8 mouse cellular contexts compared by ENCODE assay signal in genomic region chr16:20098375-20098727, GRCm38 (mm10). TPM values are rescaled to one million over a fixed set of nuclear protein-coding genes. Genes with fewer than 3 reads are reported as not detected.
A peak's percentile ranks its signal among the peaks of the same experiment; 100 is the strongest.
DNase-seq lines count a peak whose midpoint lies in the region; ATAC-seq and TF ChIP-seq lines count a peak whose summit lies in the region.

No protein-coding gene starts in this region.

- no peaks in the 10 kb centered on the region; the same call in 1 of the 2 replicates for H3K4me1 ChIP-seq in testis, adult 2 months (ENCODE audit: control insufficient read depth, insufficient read depth, low read length)
- peaks cover 5% of the 10 kb centered on the region for H3K4me1 ChIP-seq in liver, embryonic 12.5 days
- no peaks in the 10 kb centered on the region for H3K4me1 ChIP-seq in stomach, postnatal 0 days (replicated peaks; ENCODE audit: control insufficient read depth, insufficient read depth)

- no peak for TF ChIP-seq EP300 in stomach, postnatal 0 days (optimal IDR thresholded peaks at IDR 0.05)

- TF ChIP-seq CTCF in gastrocnemius, adult 2 months (IDR thresholded peaks at IDR 0.05), result no peak
- no peak for TF ChIP-seq CTCF in testis, adult 2 months (IDR thresholded peaks at IDR 0.05; ENCODE audit: control insufficient read depth, insufficient read depth, insufficient replicate concordance, low read depth, low read length)
- TF ChIP-seq CTCF in stomach, postnatal 0 days (IDR thresholded peaks at IDR 0.05; ENCODE audit: low read depth), result no peak

- H3K36me3 ChIP-seq in testis, adult 2 months (ENCODE audit: control insufficient read depth, insufficient read depth, low read length), result no peaks in the 10 kb centered on the region
- peaks cover 3% of the 10 kb centered on the region for H3K36me3 ChIP-seq in liver, embryonic 12.5 days
- peaks cover under 1% of the 10 kb centered on the region; the same call in 1 of the 2 replicates for H3K36me3 ChIP-seq in stomach, postnatal 0 days (ENCODE audit: control insufficient read depth, insufficient read depth, low read length)

- no peaks in the 10 kb centered on the region for H3K27me3 ChIP-seq in testis, adult 2 months (ENCODE audit: control insufficient read depth, insufficient read depth, low read length)
- no peaks in the 10 kb centered on the region for H3K27me3 ChIP-seq in liver, embryonic 12.5 days (replicated peaks)
- H3K27me3 ChIP-seq in stomach, postnatal 0 days (ENCODE audit: control insufficient read depth, insufficient read depth, low read length), result no peaks in the 10 kb centered on the region

- H3K9me3 ChIP-seq in liver, embryonic 12.5 days (replicated peaks), result peaks cover 3% of the 10 kb centered on the region; the same call in 1 of the 2 replicates
- 0 out of 2 replicates have a peak, but pooled peaks cover 3% of the 10 kb centered on the region for H3K9me3 ChIP-seq in stomach, postnatal 0 days (ENCODE audit: control insufficient read depth, low read length)

- peak overlapping the region; percentile 81 for H3K4me3 ChIP-seq in gastrocnemius, adult 2 months
- H3K4me3 ChIP-seq in testis, adult 2 months (ENCODE audit: control insufficient read depth, low read depth, low read length), result peak overlapping the region; percentile 79
- peak overlapping the region; percentile 81 for H3K4me3 ChIP-seq in liver, embryonic 12.5 days
- peak overlapping the region; percentile 97 for H3K4me3 ChIP-seq in stomach, postnatal 0 days (ENCODE audit: low read depth, low read length)

- DNase-seq in gastrocnemius, adult 2 months, result no peak
- DNase-seq in gastrocnemius, postnatal 36 days, result no peak
- DNase-seq in testis, postnatal 14 days (ENCODE audit: low spot score), result no peak
- DNase-seq in stomach, postnatal 0 days (ENCODE audit: low spot score), result no peak
- no peak for DNase-seq in adrenal gland, postnatal 36 days
- no peak for DNase-seq in left cerebral cortex, adult 11 months (ENCODE audit: low spot score)

- H3K9ac ChIP-seq in liver, embryonic 12.5 days, result peak overlapping the region; percentile 75
- peak overlapping the region; percentile 98 for H3K9ac ChIP-seq in stomach, postnatal 0 days (ENCODE audit: low read length)

- peak overlapping the region; percentile 88 for H3K4me2 ChIP-seq in liver, embryonic 12.5 days
- peak overlapping the region; percentile 72 for H3K4me2 ChIP-seq in stomach, postnatal 0 days (replicated peaks; ENCODE audit: low read depth)

- 5% methylated on average over 4 of the region's 4 CpGs for WGBS in liver, embryonic 12.5 days (ENCODE audit: insufficient replicate concordance)
- 4% methylated on average over 4 of the region's 4 CpGs for WGBS in stomach, postnatal 0 days

- ATAC-seq in liver, embryonic 12.5 days, result no peak
- ATAC-seq in stomach, postnatal 0 days (ENCODE audit: low FRiP score, low TSS enrichment), result no peak

- TF ChIP-seq POLR2A in testis, adult 2 months (IDR thresholded peaks at IDR 0.05; ENCODE audit: control insufficient read depth, low read depth, low read length), result no peak

- peak overlapping the region; percentile 100 for H3K27ac ChIP-seq in gastrocnemius, adult 2 months
- peak overlapping the region; percentile 27 for H3K27ac ChIP-seq in testis, adult 2 months (ENCODE audit: control insufficient read depth, insufficient read depth, low read depth, low read length)
- H3K27ac ChIP-seq in liver, embryonic 12.5 days, result peak overlapping the region; percentile 83
- peak overlapping the region; percentile 100 for H3K27ac ChIP-seq in stomach, postnatal 0 days (replicated peaks)

- intact Hi-C loops in gastrocnemius, adult 2 months (cut with DNase I), result loop anchor here (5.0 to 10.0 kb wide), 2 partner anchors 44 to 194 kb away; partner anchors contain the start of gene Yeats2
- intact Hi-C loops in gastrocnemius, postnatal 36 days (cut with DNase I), result loop anchor here (10.0 kb wide), 1 partner anchor 214 kb away; no protein-coding TSS in a partner anchor

RNA-seq across cellular contexts. Expression of gene Klhl24, which starts 1.0 kb away (rescaled TPM):
- total RNA-seq in gastrocnemius, adult 2 months (2021), result 100 to 1,000 TPM; 178 to 187 TPM
- total RNA-seq in gastrocnemius, postnatal 36 days (2021), result 100 to 1,000 TPM; 161 to 207 TPM
- polyA plus RNA-seq in testis, adult 2 months (2012; rRNA removed), result 19.2 and 22.6 TPM in 2 replicates
- polyA plus RNA-seq in liver, embryonic 12.5 days (2016; fragmentation: Nextera tagmentation; extraction: Ambion mirVana), result 5.2 and 5.8 TPM in 2 replicates
- 11.8 and 13.0 TPM in 2 replicates for polyA plus RNA-seq in stomach, postnatal 0 days (2015; fragmentation: Nextera tagmentation; extraction: Ambion mirVana)
- total RNA-seq in adrenal gland, postnatal 36 days (2021), result 10 to 100 TPM; 59.0 to 90.4 TPM

RNA-seq across cellular contexts. Expression of gene Yeats2, which starts 42.5 kb away (rescaled TPM):
- 1 to 10 TPM; 5.7 to 6.9 TPM for total RNA-seq in gastrocnemius, adult 2 months (2021)
- total RNA-seq in gastrocnemius, postnatal 36 days (2021), result 1 to 10 TPM; 5.4 to 7.6 TPM
- polyA plus RNA-seq in testis, adult 2 months (2012; rRNA removed), result 8.1 and 8.6 TPM in 2 replicates
- polyA plus RNA-seq in liver, embryonic 12.5 days (2016; fragmentation: Nextera tagmentation; extraction: Ambion mirVana), result 13.8 and 14.0 TPM in 2 replicates
- 6.4 and 6.8 TPM in 2 replicates for polyA plus RNA-seq in stomach, postnatal 0 days (2015; fragmentation: Nextera tagmentation; extraction: Ambion mirVana)
- total RNA-seq in adrenal gland, postnatal 36 days (2021), result 10 to 100 TPM; 30.5 to 34.6 TPM

Comparison
In these comparisons a context has a peak if more than half of its experiments do, and no peak if none do; other contexts are left out.
1. H3K27ac ChIP-seq: peak in every context shown above with its lines; median percentile 100 in gastrocnemius, adult 2 months; 100 in stomach, postnatal 0 days; 83 in liver, embryonic 12.5 days; 27 in testis, adult 2 months.